Mouse (Mus musculus): ENCODE measurements around the gene Creb5.

GRCm38 (mm10) chr6:53656466-53656865 lies 369.4 kb downstream of the Creb5 start:
- TF ChIP-seq CTCF (IDR thresholded peaks at IDR 0.05; ENCODE audit: borderline replicate concordance, insufficient read depth, low read length) (no peak), POLR2A (IDR thresholded peaks at IDR 0.05; ENCODE audit: low read depth, low read length) (no peak)
